Mouse (Mus musculus) liver, embryonic 16.5 days (tissue): ENCODE measurements around the gene Adamts8. TPM values are rescaled to one million over a fixed set of nuclear protein-coding genes. Genes with fewer than 3 reads are reported as not detected.
A peak's percentile ranks its signal among the peaks of the same experiment; 100 is the strongest.

Experiments used
- ATAC-seq: fragments of 200-750 bp; cut with Nextera tagmentation; 2 replicates; pipeline ENCODE4 v1.8.0; 2017; ENCODE audit warnings: low read depth, mild to moderate bottlenecking, moderate number of reproducible peaks, moderate library complexity
- H3K27ac ChIP-seq: fragments of 300-500 bp; sonication (generic); 2 replicates; pipeline ENCODE4 v1.5.1; 2014; ENCODE audit warnings: mild to moderate bottlenecking, low read length
- H3K27me3 ChIP-seq: fragments of 300-500 bp; sonication (generic); 2 replicates; pipeline ENCODE4 v1.6.1; 2014; ENCODE audit warnings: low read depth, low read length, mixed read lengths; ENCODE audit not compliant: control insufficient read depth, insufficient read depth
- H3K36me3 ChIP-seq: fragments of 300-500 bp; sonication (generic); 2 replicates; pipeline ENCODE4 v1.6.1; 2014; ENCODE audit warnings: mild to moderate bottlenecking; ENCODE audit not compliant: control insufficient read depth, insufficient read depth
- H3K4me1 ChIP-seq: fragments of 300-500 bp; sonication (generic); 2 replicates; pipeline ENCODE4 v1.6.1; 2014; ENCODE audit warnings: low read depth, low read length, mixed read lengths; ENCODE audit not compliant: control insufficient read depth
- H3K4me2 ChIP-seq: fragments of 300-500 bp; sonication (generic); 2 replicates; pipeline ENCODE4 v1.6.1; 2014; ENCODE audit warnings: low read depth, low read length, mixed read lengths
- H3K4me3 ChIP-seq: fragments of 300-500 bp; sonication (generic); 2 replicates; pipeline ENCODE4 v1.5.1; 2014; ENCODE audit warnings: low read depth, mild to moderate bottlenecking, low read length
- H3K9ac ChIP-seq: fragments of 300-500 bp; sonication (generic); 2 replicates; pipeline ENCODE4 v1.6.1; 2014; ENCODE audit warnings: low read depth, low read length
- H3K9me3 ChIP-seq: fragments of 300-500 bp; sonication (generic); replicated peaks from 2 replicates; pipeline ENCODE4 v1.6.1; 2016; ENCODE audit warnings: low read length; ENCODE audit not compliant: control insufficient read depth
- WGBS: fragments of 180-500 bp; shearing (Covaris S2); extraction: QIAGEN DNeasy Blood & Tissue Kit; methylation state at CpG from one replicate; pipeline ENCODE4 v1.1.7; 2014; ENCODE audit not compliant: insufficient replicate concordance; 5-methylcytosine and 5-hydroxymethylcytosine counted together
- polyA plus RNA-seq: library from polyadenylated mRNA; unstranded; fragments of >200 nt; fragmentation: Nextera tagmentation; extraction: Ambion mirVana; gene quantifications from 2 replicates; pipeline ENCODE4 v1.2.1, GENCODE M21; 2015

Adamts8 gene
- polyA plus RNA-seq, 1 experiment from 2014 or later = 0.18 TPM

DNA sequence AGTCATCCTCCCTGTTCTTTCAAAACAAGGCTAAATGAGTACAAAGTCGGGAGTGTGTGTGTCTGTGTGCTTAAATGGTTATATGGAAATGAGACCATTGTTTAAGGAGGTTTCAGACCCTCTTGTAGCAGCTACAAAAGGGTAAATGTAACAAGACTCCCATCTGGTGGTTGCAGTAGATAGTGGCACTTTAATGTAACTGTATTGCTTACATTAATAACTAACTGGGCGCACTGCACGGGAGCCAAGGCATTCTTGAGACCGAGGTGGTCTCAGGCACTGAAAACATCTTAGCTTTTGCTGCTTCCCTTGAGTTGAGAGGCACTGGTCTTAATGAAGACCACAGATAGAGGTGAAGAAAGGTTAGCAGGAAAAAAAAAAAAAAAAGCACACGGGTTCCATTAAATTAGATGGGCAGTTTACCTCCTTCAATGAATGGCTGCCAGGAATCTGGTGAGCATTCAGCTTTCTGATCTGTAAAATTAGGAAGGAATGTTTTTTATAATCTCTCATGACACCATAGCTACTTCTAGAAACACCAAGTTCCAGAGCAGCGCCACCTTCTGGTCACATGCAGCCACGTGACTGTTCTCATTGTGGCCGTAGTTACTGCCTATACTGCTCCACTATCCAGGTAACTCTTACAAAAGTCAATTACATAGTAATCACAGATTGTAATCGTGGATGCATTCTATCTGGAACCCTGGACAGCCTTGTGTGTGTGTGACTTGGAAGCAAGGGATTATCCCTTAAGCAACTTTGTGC, 5.5 kb upstream of the Adamts8 start:
- WGBS = 26% methylated on average over 9 of the region's 9 CpGs
- no peak overlapping the region for H3K4me3 ChIP-seq
- no peak for ATAC-seq
- no peaks in the 10 kb centered on the region for H3K36me3 ChIP-seq
- H3K9ac ChIP-seq = no peak overlapping the region
- H3K27me3 ChIP-seq = peaks cover 17% of the 10 kb centered on the region
- H3K27ac ChIP-seq = no peak overlapping the region
- no peaks in the 10 kb centered on the region for H3K9me3 ChIP-seq
- no peaks in the 10 kb centered on the region for H3K4me1 ChIP-seq
- no peak overlapping the region for H3K4me2 ChIP-seq

DNA sequence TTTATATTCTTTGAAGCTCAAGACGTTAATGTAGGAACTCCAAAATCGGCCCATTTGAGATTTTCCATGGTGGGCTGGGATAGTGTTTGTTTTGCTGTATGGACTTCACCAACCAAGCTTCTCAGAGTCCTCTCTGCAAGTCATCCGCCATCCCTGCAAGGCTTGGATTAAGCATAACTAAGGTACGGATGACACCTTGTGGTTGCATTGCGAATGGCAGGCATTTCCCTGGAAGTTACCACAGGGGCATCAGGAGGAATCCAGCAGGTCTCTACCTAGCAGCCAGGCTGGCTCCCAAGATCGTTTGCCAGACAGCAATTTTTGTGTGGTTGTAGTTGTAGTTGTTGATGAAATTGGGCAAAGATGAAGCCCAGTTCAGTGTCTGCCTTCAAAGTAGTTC, 2.0 kb upstream of the Adamts8 start:
- H3K4me1 ChIP-seq = peaks cover 2% of the 10 kb centered on the region; the same call in 1 of the 2 replicates
- H3K27me3 ChIP-seq = peaks cover 50% of the 10 kb centered on the region
- no peaks in the 10 kb centered on the region for H3K36me3 ChIP-seq
- no peak overlapping the region for H3K4me2 ChIP-seq
- no peaks in the 10 kb centered on the region for H3K9me3 ChIP-seq
- WGBS = 5% methylated on average over 6 of the region's 6 CpGs
- no peak for ATAC-seq
- H3K4me3 ChIP-seq = no peak overlapping the region
- no peak overlapping the region for H3K27ac ChIP-seq
- H3K9ac ChIP-seq = no peak overlapping the region

DNA sequence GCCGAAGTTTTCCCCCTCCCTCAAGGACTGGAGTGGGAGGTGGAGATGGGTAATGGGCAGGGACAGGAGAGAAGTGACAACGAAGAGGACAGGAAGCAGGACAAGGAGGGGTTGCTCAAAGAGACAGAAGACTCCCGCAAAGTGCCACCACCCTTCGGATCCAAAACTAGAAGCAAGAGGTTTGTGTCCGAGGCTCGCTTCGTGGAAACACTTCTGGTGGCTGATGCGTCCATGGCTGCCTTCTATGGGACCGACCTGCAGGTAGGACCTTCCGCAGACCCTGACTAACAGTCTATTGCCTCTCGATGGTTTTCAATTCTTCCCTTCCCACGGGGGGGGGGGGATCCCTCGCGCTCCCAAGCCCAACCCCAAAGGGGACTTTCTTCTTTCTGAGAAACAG, 979 bp downstream of the Adamts8 start:
- ATAC-seq = no peak
- Histone ChIP-seq H3K36me3 (no peaks in the 10 kb centered on the region), H3K27me3 (peaks cover 56% of the 10 kb centered on the region), H3K4me3 (peak overlapping the region; percentile 41; the same call in 1 of the 2 replicates), H3K4me2 (peak overlapping the region; percentile 50; the same call in 1 of the 2 replicates), H3K27ac (no peak overlapping the region), H3K9me3 (no peaks in the 10 kb centered on the region), H3K9ac (no peak overlapping the region), H3K4me1 (peaks cover 2% of the 10 kb centered on the region; the same call in 1 of the 2 replicates)
- 2% methylated on average over 14 of the region's 14 CpGs for WGBS

DNA sequence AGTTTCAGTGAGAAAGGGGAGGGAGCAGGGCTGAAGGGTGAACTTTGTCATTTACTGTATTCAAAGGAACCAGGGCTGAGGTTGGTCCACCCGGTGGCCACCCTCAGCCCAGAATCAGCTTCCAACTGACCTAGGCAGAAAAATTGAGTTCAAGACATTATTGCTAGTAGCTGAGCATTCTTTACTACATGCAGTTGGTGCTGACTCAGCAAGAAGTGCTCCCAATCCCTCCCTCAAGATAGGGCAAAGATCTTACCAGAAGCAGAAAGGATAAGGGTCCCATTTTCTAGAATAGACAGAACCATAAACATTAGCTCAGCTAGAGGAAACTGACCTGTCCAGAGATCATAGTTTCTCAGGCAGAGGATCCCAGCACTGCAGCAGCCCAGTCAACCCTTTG, 1.9 kb downstream of the Adamts8 start:
- Histone ChIP-seq H3K27me3 (peaks cover 56% of the 10 kb centered on the region), H3K4me2 (no peak overlapping the region), H3K9ac (no peak overlapping the region), H3K4me3 (no peak overlapping the region), H3K27ac (no peak overlapping the region), H3K4me1 (peaks cover 2% of the 10 kb centered on the region; the same call in 1 of the 2 replicates), H3K9me3 (no peaks in the 10 kb centered on the region), H3K36me3 (no peaks in the 10 kb centered on the region)
- ATAC-seq = no peak
- 11% methylated on average over 1 of the region's 1 CpGs for WGBS

DNA sequence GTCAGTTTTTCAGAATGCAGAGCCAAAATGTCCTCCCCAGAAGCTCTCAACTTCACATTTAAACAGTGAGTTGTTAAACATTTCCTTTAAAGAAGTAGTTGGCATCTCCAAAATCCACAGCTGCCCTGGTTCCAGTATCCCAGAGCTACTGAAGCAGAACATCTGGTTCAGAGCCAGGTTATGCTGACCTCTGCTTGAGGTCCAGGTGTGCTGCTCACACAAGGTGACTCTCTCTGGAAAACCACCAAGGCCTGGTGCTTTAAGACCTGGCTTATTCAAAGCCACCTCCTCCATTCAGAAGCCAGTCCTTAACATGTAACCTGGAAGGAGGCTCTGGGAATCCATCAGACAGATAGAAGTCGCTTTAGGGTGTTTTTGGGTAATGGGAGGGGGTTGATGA, 2.9 kb downstream of the Adamts8 start:
- no peak for ATAC-seq
- Histone ChIP-seq H3K27me3 (peaks cover 54% of the 10 kb centered on the region), H3K4me2 (no peak overlapping the region), H3K4me3 (no peak overlapping the region), H3K4me1 (peaks cover 2% of the 10 kb centered on the region; the same call in 1 of the 2 replicates), H3K9ac (no peak overlapping the region), H3K36me3 (no peaks in the 10 kb centered on the region), H3K27ac (no peak overlapping the region), H3K9me3 (no peaks in the 10 kb centered on the region)
- 32% methylated on average over 1 of the region's 1 CpGs for WGBS

DNA sequence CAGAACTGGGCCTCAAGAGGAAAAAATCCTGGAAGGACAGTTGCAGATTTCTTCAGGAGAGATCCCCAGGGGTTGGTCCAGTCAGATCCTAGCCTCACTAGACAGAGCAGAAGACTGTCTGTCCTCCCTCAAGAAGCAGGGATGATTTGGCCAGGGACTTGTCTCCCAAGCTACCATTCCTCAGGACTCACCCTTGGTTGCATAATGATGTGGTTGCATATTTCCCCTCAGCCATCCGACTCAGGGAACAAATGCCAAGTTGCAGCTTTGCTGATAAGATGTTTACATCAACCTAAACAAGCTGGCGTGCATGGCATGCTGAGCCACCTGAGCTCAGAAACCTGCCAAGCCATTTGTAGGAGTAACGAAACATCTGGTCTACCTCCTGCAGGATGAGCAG, 7.1 kb downstream of the Adamts8 start:
- Histone ChIP-seq H3K4me2 (no peak overlapping the region), H3K9ac (no peak overlapping the region), H3K4me1 (no peaks in the 10 kb centered on the region), H3K27me3 (peaks cover 13% of the 10 kb centered on the region), H3K9me3 (no peaks in the 10 kb centered on the region), H3K36me3 (no peaks in the 10 kb centered on the region), H3K27ac (no peak overlapping the region), H3K4me3 (no peak overlapping the region)
- 38% methylated on average over 3 of the region's 3 CpGs for WGBS
- ATAC-seq = no peak

DNA sequence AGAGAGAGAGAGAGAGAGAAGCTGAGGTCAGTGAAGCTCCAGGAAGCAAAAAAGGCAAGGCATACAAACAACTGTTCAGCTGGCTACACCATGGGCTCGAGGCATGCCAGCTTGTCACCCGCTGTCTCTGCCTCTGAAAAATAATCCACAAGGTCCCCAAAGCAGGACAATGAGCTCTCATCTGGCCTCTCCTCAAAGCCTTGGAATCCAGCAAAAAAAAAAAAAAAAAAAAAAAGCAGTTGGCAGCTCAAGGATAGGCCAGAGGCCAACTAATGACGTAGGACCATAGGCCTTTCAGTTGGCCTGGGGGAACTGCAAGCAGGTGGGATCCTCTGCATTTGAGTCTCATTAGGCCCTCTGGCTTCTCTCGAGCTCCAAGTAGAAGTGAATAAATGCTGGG, 7.6 kb downstream of the Adamts8 start:
- WGBS = 63% methylated on average over 4 of the region's 4 CpGs
- H3K9ac ChIP-seq = no peak overlapping the region
- no peak overlapping the region for H3K4me2 ChIP-seq
- no peaks in the 10 kb centered on the region for H3K4me1 ChIP-seq
- no peaks in the 10 kb centered on the region for H3K36me3 ChIP-seq
- no peaks in the 10 kb centered on the region for H3K9me3 ChIP-seq
- H3K4me3 ChIP-seq = no peak overlapping the region
- no peak overlapping the region for H3K27ac ChIP-seq
- ATAC-seq = no peak
- H3K27me3 ChIP-seq = peaks cover 7% of the 10 kb centered on the region

DNA sequence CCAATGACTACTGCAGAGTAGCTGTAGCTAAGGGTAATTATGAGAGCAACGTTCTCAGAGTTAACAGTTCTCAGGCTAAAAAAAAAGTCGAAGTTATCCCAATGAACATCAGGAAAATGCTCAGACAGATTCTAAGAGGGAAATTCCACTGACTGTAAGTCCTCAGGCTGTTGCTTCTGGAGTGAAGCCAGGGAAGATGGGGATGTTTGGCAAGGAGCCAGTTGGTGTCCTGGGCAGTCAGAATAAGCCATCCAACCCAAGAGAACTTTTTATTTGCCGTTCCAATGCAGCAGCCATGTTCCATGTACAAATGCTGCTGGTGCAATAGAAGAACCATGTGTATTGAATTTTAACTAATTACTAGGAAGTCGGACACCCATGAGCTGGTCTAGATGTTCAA, 8.2 kb downstream of the Adamts8 start:
- Histone ChIP-seq H3K27ac (no peak overlapping the region), H3K27me3 (peaks cover 3% of the 10 kb centered on the region), H3K9ac (no peak overlapping the region), H3K4me1 (no peaks in the 10 kb centered on the region), H3K4me3 (no peak overlapping the region), H3K36me3 (no peaks in the 10 kb centered on the region), H3K9me3 (no peaks in the 10 kb centered on the region), H3K4me2 (no peak overlapping the region)
- no peak for ATAC-seq
- 63% methylated on average over 4 of the region's 4 CpGs for WGBS

DNA sequence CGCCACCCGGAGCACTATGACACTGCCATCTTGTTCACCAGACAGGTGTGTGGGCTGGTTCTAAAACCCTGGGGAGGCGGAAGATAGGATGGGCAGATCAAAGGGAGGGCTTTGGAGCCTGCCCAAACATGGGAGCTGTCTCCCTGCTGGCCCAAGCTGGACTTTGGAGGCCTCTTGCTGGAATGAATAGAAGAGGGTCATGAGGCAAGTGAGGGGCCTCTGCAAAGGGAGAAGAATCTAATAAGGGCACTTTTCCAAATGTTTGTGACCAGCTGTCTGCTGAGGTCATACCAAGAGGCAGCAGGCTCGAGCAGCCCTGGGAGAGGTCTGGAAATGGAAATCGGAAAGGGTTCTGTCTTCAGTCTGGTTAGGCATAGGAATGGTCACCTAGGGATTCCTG, 9.1 kb downstream of the Adamts8 start:
- Histone ChIP-seq H3K4me3 (no peak overlapping the region), H3K9me3 (no peaks in the 10 kb centered on the region), H3K27me3 (no peaks in the 10 kb centered on the region; the same call in 1 of the 2 replicates), H3K36me3 (no peaks in the 10 kb centered on the region), H3K27ac (no peak overlapping the region), H3K9ac (no peak overlapping the region), H3K4me2 (no peak overlapping the region), H3K4me1 (no peaks in the 10 kb centered on the region)
- ATAC-seq = no peak
- WGBS = 64% methylated on average over 5 of the region's 5 CpGs
